Mouse (Mus musculus) heart, embryonic 11.5 days (tissue): ENCODE results near the gene Ptdss2. TPM values are rescaled to one million over a fixed set of nuclear protein-coding genes. Genes with fewer than 3 reads are reported as not detected.

Experiments
- ATAC-seq: fragments of 200-750 bp; cut with Nextera tagmentation; replicated peaks from 2 replicates; pipeline ENCODE4 v1.8.0; 2017; ENCODE audit warnings: moderate library complexity; ENCODE audit not compliant: insufficient number of reproducible peaks, low FRiP score, low TSS enrichment
- H3K27ac ChIP-seq: fragments of 300-500 bp; sonication (generic); 2 replicates; pipeline ENCODE4 v1.5.1; 2014; ENCODE audit warnings: mild to moderate bottlenecking, low read depth, low read length
- H3K27me3 ChIP-seq: fragments of 300-500 bp; sonication (generic); 2 replicates; pipeline ENCODE4 v1.6.1; 2014; ENCODE audit warnings: mild to moderate bottlenecking, low read length, mixed read lengths; ENCODE audit not compliant: control insufficient read depth, insufficient read depth
- H3K36me3 ChIP-seq: fragments of 300-500 bp; sonication (generic); 2 replicates; pipeline ENCODE4 v1.6.1; 2014; ENCODE audit warnings: mild to moderate bottlenecking, low read length, moderate library complexity, mixed read lengths; ENCODE audit not compliant: control insufficient read depth, insufficient read depth
- H3K4me1 ChIP-seq: fragments of 300-500 bp; sonication (generic); 2 replicates; pipeline ENCODE4 v1.6.1; 2014; ENCODE audit warnings: low read length; ENCODE audit not compliant: control insufficient read depth, insufficient read depth
- H3K4me2 ChIP-seq: fragments of 300-500 bp; sonication (generic); 2 replicates; pipeline ENCODE4 v1.6.1; 2014; ENCODE audit warnings: mild to moderate bottlenecking, moderate library complexity
- H3K4me3 ChIP-seq: fragments of 300-500 bp; sonication (generic); 2 replicates; pipeline ENCODE4 v1.5.1; 2014; ENCODE audit warnings: low read depth, low read length
- H3K9ac ChIP-seq: fragments of 300-500 bp; sonication (generic); 2 replicates; pipeline ENCODE4 v1.6.1; 2014; ENCODE audit warnings: mild to moderate bottlenecking, low read depth, low read length, moderate library complexity
- H3K9me3 ChIP-seq: fragments of 300-500 bp; sonication (generic); replicated peaks from 2 replicates; pipeline ENCODE4 v1.6.1; 2016; ENCODE audit warnings: low read length; ENCODE audit not compliant: control insufficient read depth
- WGBS: fragments of 180-500 bp; shearing (Covaris S2); extraction: QIAGEN DNeasy Blood & Tissue Kit; methylation state at CpG from one replicate; pipeline ENCODE4 v1.1.7; 2014; ENCODE audit not compliant: insufficient replicate concordance; 5-methylcytosine and 5-hydroxymethylcytosine counted together
- polyA plus RNA-seq: library from polyadenylated mRNA; unstranded; fragments of >200 nt; fragmentation: Nextera tagmentation; extraction: Ambion mirVana; gene quantifications from 2 replicates; pipeline ENCODE4 v1.2.1, GENCODE M21; 2014

The Ptdss2 gene
- polyA plus RNA-seq, 1 experiment from 2014 or later: 65.0 TPM

GRCm38 (mm10) chr7:141131904-141132755, 9.9 kb downstream of the Ptdss2 start:
- H3K27ac ChIP-seq: peak overlapping the region; percentile 83
- H3K9me3 ChIP-seq: no peaks in the 10 kb centered on the region
- no peaks in the 10 kb centered on the region for H3K27me3 ChIP-seq
- peaks cover 6% of the 10 kb centered on the region for H3K4me1 ChIP-seq
- WGBS: 53% methylated on average over 12 of the region's 12 CpGs
- peak overlapping the region; percentile 89 for H3K4me3 ChIP-seq
- H3K4me2 ChIP-seq: peak overlapping the region; percentile 93
- H3K9ac ChIP-seq: peak overlapping the region; percentile 92
- peaks cover 11% of the 10 kb centered on the region for H3K36me3 ChIP-seq
- peak; percentile 61 for ATAC-seq

DNA sequence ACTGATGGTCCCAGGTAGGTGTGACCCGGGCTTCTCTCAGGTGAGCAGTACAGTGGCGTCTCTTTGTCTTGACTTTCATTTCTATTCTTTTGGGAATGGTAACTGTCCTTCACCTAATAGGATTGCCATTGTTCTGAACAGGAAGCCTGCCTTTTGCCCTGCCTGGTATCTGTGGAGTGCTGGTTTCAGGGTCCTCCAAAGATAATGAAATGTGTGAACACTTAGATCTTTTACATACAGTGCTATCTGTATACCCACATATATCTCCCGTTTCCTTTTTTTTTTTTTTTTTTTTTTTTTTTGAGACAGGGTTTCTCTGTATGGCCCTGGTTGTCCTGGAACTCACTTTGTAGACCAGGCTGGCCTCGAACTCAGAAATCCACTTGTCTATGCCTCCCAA, 19.1 kb downstream of the Ptdss2 start:
- ATAC-seq: no peak
- no peaks in the 10 kb centered on the region for H3K9me3 ChIP-seq
- no peak overlapping the region for H3K4me3 ChIP-seq
- H3K36me3 ChIP-seq: peaks cover 12% of the 10 kb centered on the region
- H3K9ac ChIP-seq: no peak overlapping the region
- no peaks in the 10 kb centered on the region for H3K27me3 ChIP-seq
- no peak overlapping the region for H3K27ac ChIP-seq
- no peaks in the 10 kb centered on the region; the same call in 1 of the 2 replicates for H3K4me1 ChIP-seq
- WGBS: 77% methylated on average over 4 of the region's 4 CpGs
- no peak overlapping the region for H3K4me2 ChIP-seq

DNA sequence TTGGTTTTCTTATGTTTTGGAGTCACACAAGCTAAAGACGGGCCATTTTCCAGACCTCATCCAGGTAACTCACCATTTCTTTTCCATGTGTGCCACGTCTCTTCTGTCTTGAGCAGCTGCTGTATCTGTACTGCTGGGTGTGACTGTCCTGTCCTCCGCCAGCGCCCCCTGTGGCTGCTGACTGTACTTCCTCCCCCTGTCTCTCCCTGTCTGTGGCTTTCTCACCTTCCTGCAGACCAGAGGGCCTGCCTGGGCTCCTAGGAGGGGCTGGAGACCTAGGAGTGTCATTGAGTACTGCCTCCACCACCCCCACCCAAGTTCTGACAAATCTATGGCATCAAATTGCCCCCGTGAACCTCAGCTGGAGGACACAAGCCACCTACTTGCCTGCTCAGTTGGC, 20.9 kb downstream of the Ptdss2 start:
- no peaks in the 10 kb centered on the region for H3K9me3 ChIP-seq
- H3K27ac ChIP-seq: no peak overlapping the region
- peaks cover 10% of the 10 kb centered on the region; the same call in 1 of the 2 replicates for H3K36me3 ChIP-seq
- H3K27me3 ChIP-seq: no peaks in the 10 kb centered on the region
- no peak for ATAC-seq
- WGBS: 60% methylated on average over 5 of the region's 5 CpGs
- no peak overlapping the region for H3K9ac ChIP-seq
- no peak overlapping the region for H3K4me2 ChIP-seq
- no peak overlapping the region for H3K4me3 ChIP-seq
- no peaks in the 10 kb centered on the region; the same call in 1 of the 2 replicates for H3K4me1 ChIP-seq

GRCm38 (mm10) chr7:141143861-141144260, 21.7 kb downstream of the Ptdss2 start:
- H3K9me3 ChIP-seq: no peaks in the 10 kb centered on the region
- H3K4me2 ChIP-seq: no peak overlapping the region
- H3K9ac ChIP-seq: no peak overlapping the region
- peaks cover 7% of the 10 kb centered on the region; the same call in 1 of the 2 replicates for H3K36me3 ChIP-seq
- H3K4me1 ChIP-seq: no peaks in the 10 kb centered on the region; the same call in 1 of the 2 replicates
- H3K27ac ChIP-seq: no peak overlapping the region
- no peak overlapping the region for H3K4me3 ChIP-seq
- ATAC-seq: no peak
- WGBS: 83% methylated on average over 2 of the region's 2 CpGs
- H3K27me3 ChIP-seq: no peaks in the 10 kb centered on the region

DNA sequence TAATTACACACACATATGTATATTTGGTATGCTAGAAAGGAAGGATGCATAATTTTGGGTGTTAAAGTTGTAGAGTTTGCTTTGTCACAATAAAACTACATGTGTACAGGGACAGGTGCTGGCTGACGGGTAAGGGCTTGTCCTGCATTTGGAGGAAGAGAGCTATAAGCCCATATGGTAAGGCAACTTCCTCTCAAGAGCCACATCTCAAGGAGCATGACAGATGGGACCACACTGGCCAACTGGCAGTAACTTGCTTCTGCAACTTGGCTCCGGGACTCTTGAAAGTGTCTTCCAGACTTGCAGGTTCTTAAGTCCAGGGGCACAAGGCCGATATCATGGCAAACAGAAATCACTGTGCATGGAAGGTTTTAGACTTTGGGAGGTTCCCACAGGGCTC, 22.5 kb downstream of the Ptdss2 start:
- ATAC-seq: no peak
- Histone ChIP-seq H3K4me1 (no peaks in the 10 kb centered on the region; the same call in 1 of the 2 replicates), H3K36me3 (peaks cover 7% of the 10 kb centered on the region; the same call in 1 of the 2 replicates), H3K4me3 (no peak overlapping the region), H3K4me2 (no peak overlapping the region), H3K9me3 (no peaks in the 10 kb centered on the region), H3K9ac (no peak overlapping the region), H3K27ac (no peak overlapping the region), H3K27me3 (no peaks in the 10 kb centered on the region)
- WGBS: 91% methylated on average over 3 of the region's 3 CpGs

DNA sequence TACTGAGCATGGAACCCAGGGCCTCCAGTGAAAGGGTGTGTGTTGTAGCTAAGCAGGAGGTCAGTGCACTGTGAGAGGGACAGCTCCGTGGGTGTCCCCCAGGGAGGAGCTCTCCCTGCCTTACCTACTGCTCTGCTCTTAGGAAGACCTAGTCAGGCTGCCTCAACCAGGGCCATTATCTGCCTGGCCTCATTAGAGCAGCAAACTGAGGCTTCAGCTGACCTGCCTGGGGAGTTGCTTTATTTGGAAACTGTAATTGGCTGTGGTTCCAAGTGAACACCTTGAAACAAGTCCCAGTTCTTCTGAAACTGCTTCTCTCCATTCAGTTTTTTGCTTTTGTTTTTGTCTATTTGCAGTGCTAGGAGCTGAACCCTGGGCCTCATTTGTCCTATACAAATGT, 23.2 kb downstream of the Ptdss2 start:
- Histone ChIP-seq H3K9me3 (no peaks in the 10 kb centered on the region), H3K9ac (peak overlapping the region; percentile 54; the same call in 1 of the 2 replicates), H3K27me3 (no peaks in the 10 kb centered on the region), H3K36me3 (peaks cover 7% of the 10 kb centered on the region; the same call in 1 of the 2 replicates), H3K4me1 (no peaks in the 10 kb centered on the region; the same call in 1 of the 2 replicates), H3K4me2 (no peak overlapping the region; the same call in 1 of the 2 replicates), H3K27ac (no peak overlapping the region), H3K4me3 (no peak overlapping the region)
- 37% methylated on average over 1 of the region's 1 CpGs for WGBS
- no peak for ATAC-seq

- Histone ChIP-seq H3K9ac (peak overlapping the region; percentile 54; the same call in 1 of the 2 replicates), H3K4me3 (no peak overlapping the region), H3K4me1 (no peaks in the 10 kb centered on the region; the same call in 1 of the 2 replicates), H3K36me3 (peaks cover 11% of the 10 kb centered on the region), H3K27me3 (no peaks in the 10 kb centered on the region), H3K27ac (no peak overlapping the region), H3K4me2 (no peak overlapping the region), H3K9me3 (no peaks in the 10 kb centered on the region)
- ATAC-seq: peak; percentile 71
- WGBS: 85% methylated on average over 12 of the region's 12 CpGs
Measured at GRCm38 (mm10) chr7:141146043-141146595, 23.9 kb downstream of the Ptdss2 start.

DNA sequence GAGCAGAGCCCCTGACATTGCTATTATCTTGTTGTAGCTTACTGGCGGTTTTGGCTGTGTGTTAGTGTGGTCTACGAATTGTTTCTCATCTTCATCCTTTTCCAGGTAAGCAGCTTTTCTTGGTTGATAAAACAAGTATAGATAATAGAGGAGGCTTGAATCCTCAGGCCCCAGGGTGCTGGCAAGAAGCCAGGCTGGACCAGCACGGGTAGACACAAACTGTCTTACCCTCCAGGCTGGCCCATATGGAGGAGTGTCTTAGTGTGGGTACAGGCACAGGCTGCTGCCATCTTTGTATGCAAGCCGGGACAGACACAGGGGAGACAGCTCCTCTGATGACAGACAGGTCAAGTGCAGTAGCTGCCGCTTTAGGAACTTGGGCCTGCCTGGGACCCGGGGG, 24.9 kb downstream of the Ptdss2 start:
- no peak overlapping the region for H3K4me2 ChIP-seq
- H3K9ac ChIP-seq: no peak overlapping the region
- 67% methylated on average over 6 of the region's 6 CpGs for WGBS
- H3K9me3 ChIP-seq: no peaks in the 10 kb centered on the region
- no peaks in the 10 kb centered on the region for H3K27me3 ChIP-seq
- H3K4me1 ChIP-seq: no peaks in the 10 kb centered on the region; the same call in 1 of the 2 replicates
- no peak overlapping the region for H3K4me3 ChIP-seq
- no peak overlapping the region for H3K27ac ChIP-seq
- ATAC-seq: no peak
- H3K36me3 ChIP-seq: peaks cover 15% of the 10 kb centered on the region
